Mouse (Mus musculus): Measurements from ENCODE around the gene Gm8857. TPM values are rescaled to one million over a fixed set of nuclear protein-coding genes. Genes with fewer than 3 reads are reported as not detected.
"Not testable (repeated sequence)": the region's sequence is repeated elsewhere in the genome, so short reads cannot be mapped to it uniquely, and the experiment has no call there.

Gm8857 gene
- polyA plus RNA-seq (2014; fragmentation: Nextera tagmentation; extraction: Ambion mirVana), result 0.26 TPM in 1 of 2 replicates, not detected in the other

DNA sequence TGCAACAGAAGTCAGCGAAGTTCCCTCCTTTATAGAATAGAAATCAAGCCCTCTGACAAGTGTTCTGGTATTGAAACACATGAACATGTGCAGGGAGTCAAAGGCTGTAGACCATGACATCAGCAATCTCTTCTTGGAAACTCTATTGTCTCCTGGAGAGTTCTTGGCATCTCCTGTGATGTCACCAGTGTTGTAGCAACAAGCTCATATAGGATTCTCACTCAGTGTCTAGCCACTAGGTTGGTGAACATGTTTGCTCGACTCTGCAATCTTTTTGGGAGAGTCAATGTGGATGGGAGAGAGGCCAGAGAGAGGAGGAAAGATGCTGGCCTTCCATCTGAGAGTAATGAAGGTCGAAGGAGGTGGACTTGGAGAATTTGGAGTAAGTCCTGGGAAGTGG, at the start of gene Gm8857, which contains the start of gene Gm8871:
Gm8857 (plus strand) TSS at position 303 of the 400 bp plus-strand sequence.
Gm8871 (plus strand) TSS at position 301 of the 400 bp plus-strand sequence.
- not testable (repeated sequence) for H3K27ac ChIP-seq (ENCODE audit: low read depth, low read length); H3K36me3 ChIP-seq (ENCODE audit: control insufficient read depth, insufficient read depth, low read length); H3K9ac ChIP-seq (replicated peaks; ENCODE audit: low read depth, low read length); H3K4me1 ChIP-seq (ENCODE audit: control insufficient read depth, insufficient read depth, low read length); H3K4me2 ChIP-seq (ENCODE audit: low read depth, low read length); H3K4me3 ChIP-seq (ENCODE audit: low read depth, low read length); H3K9me3 ChIP-seq (ENCODE audit: control insufficient read depth, low read length); ATAC-seq (ENCODE audit: low read depth); H3K27me3 ChIP-seq (ENCODE audit: control insufficient read depth, insufficient read depth, low read length)
- WGBS, result 59% methylated on average over 1 of the region's 3 CpGs

DNA sequence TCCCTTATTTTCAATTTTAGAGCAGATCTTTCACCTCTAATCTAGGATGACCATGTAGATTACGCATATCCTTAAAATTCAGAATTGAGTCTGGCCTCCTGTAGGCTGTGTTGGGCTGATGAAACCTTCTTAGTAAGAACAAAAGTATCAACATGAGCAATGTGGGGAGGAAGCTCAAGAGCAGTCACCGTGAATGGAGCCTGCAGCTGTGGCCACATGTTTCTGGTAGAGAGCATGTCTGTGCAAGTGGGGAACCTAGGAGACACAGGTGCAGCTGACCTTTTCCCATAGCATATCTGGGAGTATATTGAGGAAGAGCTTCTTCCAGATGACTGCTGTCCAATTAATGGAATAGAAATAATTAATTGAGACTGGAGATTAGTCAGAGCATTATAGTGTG, 5.9 kb downstream of the Gm8857 start:
- not testable (repeated sequence) for ATAC-seq (ENCODE audit: low read depth); H3K27me3 ChIP-seq (ENCODE audit: control insufficient read depth, insufficient read depth, low read length); H3K27ac ChIP-seq (ENCODE audit: low read depth, low read length); H3K4me2 ChIP-seq (ENCODE audit: low read depth, low read length); H3K9me3 ChIP-seq (ENCODE audit: control insufficient read depth, low read length); H3K4me3 ChIP-seq (ENCODE audit: low read depth, low read length); H3K36me3 ChIP-seq (ENCODE audit: control insufficient read depth, insufficient read depth, low read length); H3K9ac ChIP-seq (replicated peaks; ENCODE audit: low read depth, low read length); H3K4me1 ChIP-seq (ENCODE audit: control insufficient read depth, insufficient read depth, low read length)
- WGBS, result 86% methylated on average over 1 of the region's 2 CpGs

DNA sequence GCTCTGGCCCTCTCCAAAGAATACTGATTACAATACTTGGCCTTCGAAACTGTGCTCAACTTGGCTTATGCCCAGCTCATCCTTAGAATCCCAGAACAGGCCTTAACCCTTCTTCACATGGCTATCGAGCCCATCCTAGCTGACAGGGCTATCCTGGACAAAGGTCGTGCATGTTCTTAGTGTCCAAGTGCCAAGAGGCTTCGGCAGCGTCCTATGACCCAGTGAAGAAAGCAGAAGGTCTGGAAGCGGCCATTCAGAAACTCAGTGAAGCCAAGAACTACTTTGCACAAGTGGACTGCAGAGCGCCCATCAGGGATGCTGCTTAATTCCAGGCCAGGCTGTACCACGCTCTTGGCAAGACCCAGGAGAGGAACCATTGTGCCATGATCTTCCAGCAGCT, 10.4 kb downstream of the Gm8857 start:
- not testable (repeated sequence) for H3K9ac ChIP-seq (replicated peaks; ENCODE audit: low read depth, low read length); H3K4me3 ChIP-seq (ENCODE audit: low read depth, low read length); H3K36me3 ChIP-seq (ENCODE audit: control insufficient read depth, insufficient read depth, low read length); H3K27me3 ChIP-seq (ENCODE audit: control insufficient read depth, insufficient read depth, low read length); H3K4me2 ChIP-seq (ENCODE audit: low read depth, low read length); H3K4me1 ChIP-seq (ENCODE audit: control insufficient read depth, insufficient read depth, low read length); ATAC-seq (ENCODE audit: low read depth); H3K27ac ChIP-seq (ENCODE audit: low read depth, low read length); H3K9me3 ChIP-seq (ENCODE audit: control insufficient read depth, low read length)
- WGBS, result 94% methylated on average over 5 of the region's 8 CpGs

Other genes starting within 250 kb of the Gm8857 start
- gene Gm8871, start within 50 bp of the Gm8857 start, polyA plus RNA-seq (2014; fragmentation: Nextera tagmentation; extraction: Ambion mirVana), result not detected in 2 replicates
- gene Gm8879, start 179.8 kb downstream of the Gm8857 start, polyA plus RNA-seq (2014; fragmentation: Nextera tagmentation; extraction: Ambion mirVana), result 0.86 TPM in 1 of 2 replicates, not detected in the other
- not detected in 2 replicates for gene Gm5861, start 235.3 kb downstream of the Gm8857 start, polyA plus RNA-seq (2014; fragmentation: Nextera tagmentation; extraction: Ambion mirVana)

All from neural tube, embryonic 14.5 days (tissue).